In the genomic region with DNA sequence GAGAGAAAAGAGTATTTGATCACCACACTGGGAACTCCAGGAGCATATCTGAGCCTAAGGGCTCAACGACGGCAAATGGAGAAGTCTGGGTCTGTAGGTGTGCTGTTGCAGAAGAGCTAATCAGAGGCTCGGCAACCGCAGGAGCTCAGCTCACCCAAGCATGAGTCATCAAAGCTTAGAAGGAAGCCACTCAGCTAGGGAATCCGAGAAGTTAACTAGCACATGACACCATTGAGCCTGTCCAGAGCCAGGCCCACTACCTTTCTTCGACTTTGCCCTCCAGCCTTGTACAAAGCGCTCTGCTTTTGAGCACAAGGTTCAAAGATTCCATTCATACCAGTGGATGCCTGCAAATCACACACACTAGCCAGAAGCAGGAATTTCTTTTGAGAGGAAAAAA, we compare ENCODE assay signal across 9 mouse cellular contexts. TPM values are rescaled to one million over a fixed set of nuclear protein-coding genes. Genes with fewer than 3 reads are reported as not detected.
DNase-seq lines count a peak whose midpoint lies in the region; ATAC-seq lines count a peak whose summit lies in the region.
"Had no signal": no experiment of that assay in that cellular context is flagged by ENCODE, and none has a peak within 500 bp of the region (broad histone marks: within the 10 kb centered on the region; RNA-seq: fewer than 3 reads in every experiment).

No protein-coding gene starts in this region.

- ATAC-seq in embryonic facial prominence, embryonic 13.5 days (ENCODE audit: insufficient number of reproducible peaks, insufficient read depth, low FRiP score, low TSS enrichment, low read depth) = peak; percentile 67; the same call in 1 of the 2 replicates
- ATAC-seq in kidney, embryonic 15.5 days (replicated peaks; ENCODE audit: low FRiP score) = peak; percentile 91
- ATAC-seq in megakaryocyte progenitor cell, adult 5-6 weeks (replicated peaks; ENCODE audit: poor library complexity) = peak; percentile 99

- no peaks in the 10 kb centered on the region for H3K27me3 ChIP-seq in embryonic facial prominence, embryonic 13.5 days
- H3K27me3 ChIP-seq in kidney, embryonic 15.5 days = no peaks in the 10 kb centered on the region
- H3K27me3 ChIP-seq: limb, embryonic 15.5 days had no signal

- H3K27ac ChIP-seq in embryonic facial prominence, embryonic 13.5 days = no peak overlapping the region
- 0 out of 2 replicates have a peak overlapping the region, but pooled peaks have one; percentile 51 for H3K27ac ChIP-seq in kidney, embryonic 15.5 days
- H3K27ac ChIP-seq: limb, embryonic 15.5 days had no signal

- H3K36me3 ChIP-seq in embryonic facial prominence, embryonic 13.5 days = no peaks in the 10 kb centered on the region
- H3K36me3 ChIP-seq in kidney, embryonic 15.5 days = no peaks in the 10 kb centered on the region
- H3K36me3 ChIP-seq: limb, embryonic 15.5 days had no signal

- peaks cover 4% of the 10 kb centered on the region for H3K4me1 ChIP-seq in embryonic facial prominence, embryonic 13.5 days
- H3K4me1 ChIP-seq in kidney, embryonic 15.5 days = peaks cover 12% of the 10 kb centered on the region
- H3K4me1 ChIP-seq: limb, embryonic 15.5 days had no signal

- no peak overlapping the region for H3K4me3 ChIP-seq in embryonic facial prominence, embryonic 13.5 days
- no peak overlapping the region for H3K4me3 ChIP-seq in kidney, embryonic 15.5 days (replicated peaks)
- H3K4me3 ChIP-seq: limb, embryonic 15.5 days had no signal

- H3K4me2 ChIP-seq in embryonic facial prominence, embryonic 13.5 days = no peak overlapping the region
- no peak overlapping the region for H3K4me2 ChIP-seq in kidney, embryonic 15.5 days
- H3K4me2 ChIP-seq: limb, embryonic 15.5 days had no signal

- 6% methylated on average over 7 of the region's 7 CpGs for WGBS in embryonic facial prominence, embryonic 13.5 days
- WGBS in kidney, embryonic 15.5 days = 23% methylated on average over 7 of the region's 7 CpGs

- no peak overlapping the region for H3K9ac ChIP-seq in embryonic facial prominence, embryonic 13.5 days
- H3K9ac ChIP-seq in kidney, embryonic 15.5 days = no peak overlapping the region
- H3K9ac ChIP-seq: limb, embryonic 15.5 days had no signal

- DNase-seq in 416B (ENCODE audit: low read depth) = peak; percentile 94
- DNase-seq in CD4-positive, CD25-positive, alpha-beta regulatory T cell, adult 2 months (ENCODE audit: low read depth, low spot score) = peak; percentile 78
- DNase-seq in layer of hippocampus, postnatal 36 days = no peak
- no peak for DNase-seq in urinary bladder, postnatal 36 days (ENCODE audit: low spot score in 2 of 2)
- DNase-seq in cerebellum, postnatal 14 days = no peak

- H3K9me3 ChIP-seq in embryonic facial prominence, embryonic 13.5 days = no peaks in the 10 kb centered on the region
- no peaks in the 10 kb centered on the region for H3K9me3 ChIP-seq in kidney, embryonic 15.5 days (replicated peaks)
- H3K9me3 ChIP-seq: limb, embryonic 15.5 days had no signal

RNA-seq across cellular contexts. Expression of gene Nabp1, which starts 30.9 kb away (rescaled TPM):
- 4.5 and 5.8 TPM in 2 replicates for polyA plus RNA-seq in embryonic facial prominence, embryonic 13.5 days (2015; fragmentation: Nextera tagmentation; extraction: Ambion mirVana)
- polyA plus RNA-seq in kidney, embryonic 15.5 days (2015; fragmentation: Nextera tagmentation; extraction: Ambion mirVana) = 21.1 TPM in 2 replicates
- 14.9 and 16.0 TPM in 2 replicates for total RNA-seq in megakaryocyte progenitor cell, adult 5-6 weeks (2015)
- total RNA-seq in megakaryocyte progenitor cell, adult 5-6 weeks (2017) = 27.5 and 28.3 TPM in 2 replicates
- total RNA-seq in layer of hippocampus, postnatal 36 days (2021) = 10 to 100 TPM; 18.8 to 20.3 TPM

Comparison
In these comparisons a context has a peak if more than half of its experiments do, and no peak if none do; other contexts are left out.
1. DNase-seq: peak in 416B (single experiment) and CD4-positive, CD25-positive, alpha-beta regulatory T cell, adult 2 months (single experiment); none in layer of hippocampus, postnatal 36 days (0 of 2), urinary bladder, postnatal 36 days (0 of 2) and cerebellum, postnatal 14 days (0 of 2).
2. Peak in every context shown above with its lines, with median percentiles within 50 percentile points of each other: ATAC-seq.